Mouse (Mus musculus) heart, embryonic 16.5 days (tissue): ENCODE results near the gene Tmem97. TPM values are rescaled to one million over a fixed set of nuclear protein-coding genes. Genes with fewer than 3 reads are reported as not detected.
A peak's percentile ranks its signal among the peaks of the same experiment; 100 is the strongest.

ENCODE experiments used
- ATAC-seq: fragments of 200-750 bp; cut with Nextera tagmentation; replicated peaks from 2 replicates; pipeline ENCODE4 v1.8.0; 2017; ENCODE audit warnings: moderate number of reproducible peaks; ENCODE audit not compliant: insufficient read depth, low FRiP score; ENCODE audit errors: extremely low read depth
- H3K27ac ChIP-seq: fragments of 300-500 bp; sonication (generic); 2 replicates; pipeline ENCODE4 v1.5.1; 2014; ENCODE audit warnings: mild to moderate bottlenecking, low read length, control low read depth, moderate library complexity
- H3K27me3 ChIP-seq: fragments of 300-500 bp; sonication (generic); 2 replicates; pipeline ENCODE4 v1.6.1; 2014; ENCODE audit warnings: low read length, mixed read lengths; ENCODE audit not compliant: control insufficient read depth, insufficient read depth
- H3K36me3 ChIP-seq: fragments of 300-500 bp; sonication (generic); 2 replicates; pipeline ENCODE4 v1.6.1; 2014; ENCODE audit not compliant: control insufficient read depth, insufficient read depth
- H3K4me1 ChIP-seq: fragments of 300-500 bp; sonication (generic); 2 replicates; pipeline ENCODE4 v1.6.1; 2014; ENCODE audit warnings: low read length, mixed read lengths; ENCODE audit not compliant: control insufficient read depth, insufficient read depth
- H3K4me2 ChIP-seq: fragments of 300-500 bp; sonication (generic); 2 replicates; pipeline ENCODE4 v1.6.1; 2014; ENCODE audit warnings: low read depth, mild to moderate bottlenecking, control low read depth, low read length
- H3K4me3 ChIP-seq: fragments of 300-500 bp; sonication (generic); 2 replicates; pipeline ENCODE4 v1.5.1; 2014; ENCODE audit warnings: mild to moderate bottlenecking, control low read depth, low read length
- H3K9ac ChIP-seq: fragments of 300-500 bp; sonication (generic); 2 replicates; pipeline ENCODE4 v1.6.1; 2014; ENCODE audit warnings: low read length, control low read depth
- H3K9me3 ChIP-seq: fragments of 300-500 bp; sonication (generic); replicated peaks from 2 replicates; pipeline ENCODE4 v1.6.1; 2016; ENCODE audit warnings: low read length; ENCODE audit not compliant: control insufficient read depth
- WGBS: fragments of 180-500 bp; shearing (Covaris S2); extraction: QIAGEN DNeasy Blood & Tissue Kit; methylation state at CpG from one replicate; pipeline ENCODE4 v1.1.7; 2014; 5-methylcytosine and 5-hydroxymethylcytosine counted together
- polyA plus RNA-seq: library from polyadenylated mRNA; unstranded; fragments of >200 nt; fragmentation: Nextera tagmentation; extraction: Ambion mirVana; gene quantifications from 2 replicates; pipeline ENCODE4 v1.2.1, GENCODE M21; 2015

Tmem97 gene
- polyA plus RNA-seq, 1 experiment from 2014 or later, result 48.1 TPM

GRCm38 (mm10) chr11:78566775-78567174, 16.2 kb upstream of the Tmem97 start:
- 29% methylated on average over 6 of the region's 6 CpGs for WGBS
- peaks cover 12% of the 10 kb centered on the region for H3K36me3 ChIP-seq
- H3K4me2 ChIP-seq, result no peak overlapping the region
- H3K4me1 ChIP-seq, result peaks cover 8% of the 10 kb centered on the region; the same call in 1 of the 2 replicates
- peak overlapping the region; percentile 74 for H3K27ac ChIP-seq
- ATAC-seq, result peak; percentile 65
- H3K9ac ChIP-seq, result no peak overlapping the region
- H3K9me3 ChIP-seq, result no peaks in the 10 kb centered on the region
- H3K27me3 ChIP-seq, result no peaks in the 10 kb centered on the region
- no peak overlapping the region for H3K4me3 ChIP-seq

- H3K4me3 ChIP-seq, result no peak overlapping the region
- H3K9me3 ChIP-seq, result no peaks in the 10 kb centered on the region
- no peak overlapping the region for H3K4me2 ChIP-seq
- no peak for ATAC-seq
- no peak overlapping the region for H3K27ac ChIP-seq
- no peaks in the 10 kb centered on the region for H3K36me3 ChIP-seq
- H3K9ac ChIP-seq, result no peak overlapping the region
- peaks cover 7% of the 10 kb centered on the region for H3K4me1 ChIP-seq
- no peaks in the 10 kb centered on the region for H3K27me3 ChIP-seq
- 12% methylated on average over 4 of the region's 4 CpGs for WGBS
Observed at GRCm38 (mm10) chr11:78560447-78560846, 9.9 kb upstream of the Tmem97 start.

GRCm38 (mm10) chr11:78557241-78557640, 6.7 kb upstream of the Tmem97 start:
- no peaks in the 10 kb centered on the region for H3K27me3 ChIP-seq
- peaks cover 11% of the 10 kb centered on the region for H3K4me1 ChIP-seq
- H3K27ac ChIP-seq, result no peak overlapping the region
- H3K36me3 ChIP-seq, result no peaks in the 10 kb centered on the region; the same call in 1 of the 2 replicates
- no peak overlapping the region for H3K4me2 ChIP-seq
- no peak for ATAC-seq
- H3K9ac ChIP-seq, result no peak overlapping the region
- H3K4me3 ChIP-seq, result no peak overlapping the region
- WGBS, result 58% methylated on average over 8 of the region's 8 CpGs
- H3K9me3 ChIP-seq, result peaks cover 8% of the 10 kb centered on the region; the same call in 1 of the 2 replicates

GRCm38 (mm10) chr11:78556070-78556469, 5.5 kb upstream of the Tmem97 start:
- Histone ChIP-seq H3K27ac (peak overlapping the region; percentile 78), H3K36me3 (no peaks in the 10 kb centered on the region; the same call in 1 of the 2 replicates), H3K4me3 (no peak overlapping the region), H3K27me3 (no peaks in the 10 kb centered on the region), H3K9me3 (peaks cover 8% of the 10 kb centered on the region; the same call in 1 of the 2 replicates), H3K4me1 (peaks cover 11% of the 10 kb centered on the region), H3K4me2 (no peak overlapping the region), H3K9ac (no peak overlapping the region; the same call in 1 of the 2 replicates)
- no peak for ATAC-seq
- WGBS, result 61% methylated on average over 4 of the region's 4 CpGs

- Histone ChIP-seq H3K4me1 (peaks cover 13% of the 10 kb centered on the region), H3K9ac (peak overlapping the region; percentile 25; the same call in 1 of the 2 replicates), H3K27me3 (no peaks in the 10 kb centered on the region), H3K36me3 (no peaks in the 10 kb centered on the region; the same call in 1 of the 2 replicates), H3K9me3 (peaks cover 8% of the 10 kb centered on the region; the same call in 1 of the 2 replicates), H3K4me3 (no peak overlapping the region), H3K27ac (peak overlapping the region; percentile 78), H3K4me2 (no peak overlapping the region)
- WGBS, result 50% methylated on average over 3 of the region's 3 CpGs
- ATAC-seq, result no peak
Observed at GRCm38 (mm10) chr11:78555623-78556022, 5.0 kb upstream of the Tmem97 start.

GRCm38 (mm10) chr11:78551059-78551398, 452 bp upstream of the Tmem97 start:
- H3K9ac ChIP-seq, result peak overlapping the region; percentile 73
- peaks cover 21% of the 10 kb centered on the region for H3K4me1 ChIP-seq
- no peaks in the 10 kb centered on the region for H3K27me3 ChIP-seq
- no peaks in the 10 kb centered on the region; the same call in 1 of the 2 replicates for H3K36me3 ChIP-seq
- 34% methylated on average over 6 of the region's 6 CpGs for WGBS
- no peak for ATAC-seq
- peak overlapping the region; percentile 92 for H3K4me2 ChIP-seq
- peak overlapping the region; percentile 78 for H3K4me3 ChIP-seq
- H3K9me3 ChIP-seq, result peaks cover 8% of the 10 kb centered on the region; the same call in 1 of the 2 replicates
- peak overlapping the region; percentile 63 for H3K27ac ChIP-seq

- Histone ChIP-seq H3K9ac (peak overlapping the region; percentile 80), H3K4me1 (peaks cover 12% of the 10 kb centered on the region), H3K4me3 (peak overlapping the region; percentile 78), H3K36me3 (no peaks in the 10 kb centered on the region; the same call in 1 of the 2 replicates), H3K27me3 (no peaks in the 10 kb centered on the region), H3K27ac (no peak overlapping the region), H3K9me3 (peaks cover 8% of the 10 kb centered on the region; the same call in 1 of the 2 replicates), H3K4me2 (peak overlapping the region; percentile 92)
- no peak for ATAC-seq
- 6% methylated on average over 5 of the region's 5 CpGs for WGBS
Observed at GRCm38 (mm10) chr11:78549491-78549987, 1.0 kb downstream of the Tmem97 start.

- H3K4me1 ChIP-seq, result peaks cover 12% of the 10 kb centered on the region
- H3K4me3 ChIP-seq, result no peak overlapping the region
- H3K4me2 ChIP-seq, result no peak overlapping the region
- ATAC-seq, result no peak
- H3K9me3 ChIP-seq, result no peaks in the 10 kb centered on the region
- H3K27ac ChIP-seq, result no peak overlapping the region
- WGBS, result 79% methylated on average over 2 of the region's 2 CpGs
- peaks cover 7% of the 10 kb centered on the region for H3K36me3 ChIP-seq
- H3K9ac ChIP-seq, result no peak overlapping the region
- H3K27me3 ChIP-seq, result no peaks in the 10 kb centered on the region
Observed at GRCm38 (mm10) chr11:78547718-78548460, 2.7 kb downstream of the Tmem97 start.

- H3K9me3 ChIP-seq, result no peaks in the 10 kb centered on the region
- 58% methylated on average over 8 of the region's 8 CpGs for WGBS
Observed at GRCm38 (mm10) chr11:78545181-78545580, 5.4 kb downstream of the Tmem97 start.

More at GRCm38 (mm10) chr11:78545181-78545580, 5.4 kb downstream of the Tmem97 start:
- Histone ChIP-seq H3K27ac (no peak overlapping the region), H3K4me1 (peaks cover 9% of the 10 kb centered on the region), H3K27me3 (no peaks in the 10 kb centered on the region), H3K4me3 (no peak overlapping the region), H3K4me2 (no peak overlapping the region), H3K9ac (no peak overlapping the region), H3K36me3 (peaks cover 18% of the 10 kb centered on the region)
- no peak for ATAC-seq
